Mouse (Mus musculus) frontal cortex, adult (tissue): ENCODE data around the gene Apba3.

Experiments
- ATAC-seq: cut with Nextera tagmentation; 2 replicates; pipeline ENCODE4 v1.9.2; 2017; ENCODE audit warnings: mild to moderate bottlenecking, moderate library complexity, mixed read lengths; ENCODE audit not compliant: low TSS enrichment

Apba3 gene

DNA sequence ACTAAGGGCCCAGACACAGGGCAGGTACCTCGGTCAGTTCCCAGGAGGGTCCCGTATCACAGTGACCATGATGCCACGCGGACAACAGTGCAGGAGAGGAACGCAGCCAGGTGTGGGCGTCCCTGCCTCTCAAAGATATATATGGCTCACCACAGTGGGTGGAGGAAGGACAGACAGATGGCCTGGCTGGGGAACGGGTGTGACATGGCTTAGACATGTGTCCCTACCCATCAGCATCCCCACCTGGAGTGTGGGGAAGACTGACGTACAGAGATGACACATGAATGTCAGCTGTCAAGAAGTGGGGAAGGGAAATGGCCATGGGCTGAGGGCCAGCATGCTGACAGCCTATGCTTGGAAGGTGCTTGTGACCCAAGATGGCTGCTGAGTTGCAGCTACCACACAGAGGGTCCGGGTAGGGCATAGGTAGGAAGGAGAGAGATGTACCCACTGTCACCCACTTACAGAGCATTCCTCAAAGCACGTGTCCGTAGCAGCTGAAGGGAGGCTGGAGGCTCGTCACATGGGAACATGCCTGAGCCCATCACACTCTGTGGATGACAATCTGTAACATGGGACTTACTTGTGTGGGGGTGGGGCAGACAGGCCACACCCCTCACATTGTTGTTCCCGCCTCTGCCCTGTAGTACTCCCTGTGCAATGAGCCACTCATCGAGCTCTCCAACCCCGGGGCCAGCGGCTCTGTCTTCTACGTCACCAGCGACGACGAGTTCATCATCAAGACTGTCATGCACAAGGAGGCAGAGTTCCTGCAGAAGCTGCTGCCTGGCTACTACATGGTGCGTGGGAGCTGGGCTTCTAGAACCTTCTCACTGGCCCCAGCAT lies 40.3 kb downstream of the Apba3 start:
- peak; percentile 39 for ATAC-seq

GRCm38 (mm10) chr10:81309571-81309970 lies 42.8 kb downstream of the Apba3 start:
- no peak for ATAC-seq

- ATAC-seq = no peak
Observed at GRCm38 (mm10) chr10:81313581-81313980, 46.8 kb downstream of the Apba3 start.

DNA sequence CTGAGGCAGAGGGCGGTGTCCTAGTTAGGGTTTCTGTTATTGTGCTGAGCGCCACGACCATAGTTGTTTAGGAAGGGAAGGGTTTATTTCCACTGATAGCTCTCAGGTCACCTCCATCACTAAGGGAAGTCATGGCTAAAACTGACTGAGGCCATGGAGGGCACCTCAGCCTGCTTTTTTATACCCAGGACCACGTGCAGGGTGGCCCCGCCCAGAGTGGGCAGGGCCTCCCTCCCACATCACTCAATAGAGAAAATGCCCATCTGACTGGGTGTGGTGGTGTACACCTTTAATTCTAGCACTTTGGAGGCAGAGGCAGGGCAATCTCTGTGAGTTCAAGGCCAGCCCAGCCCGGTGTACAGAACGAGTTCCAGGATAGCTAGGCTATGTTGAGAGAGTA lies 47.4 kb downstream of the Apba3 start:
- ATAC-seq = no peak

- ATAC-seq = no peak
Observed at GRCm38 (mm10) chr10:81315587-81315986, 48.8 kb downstream of the Apba3 start.

DNA sequence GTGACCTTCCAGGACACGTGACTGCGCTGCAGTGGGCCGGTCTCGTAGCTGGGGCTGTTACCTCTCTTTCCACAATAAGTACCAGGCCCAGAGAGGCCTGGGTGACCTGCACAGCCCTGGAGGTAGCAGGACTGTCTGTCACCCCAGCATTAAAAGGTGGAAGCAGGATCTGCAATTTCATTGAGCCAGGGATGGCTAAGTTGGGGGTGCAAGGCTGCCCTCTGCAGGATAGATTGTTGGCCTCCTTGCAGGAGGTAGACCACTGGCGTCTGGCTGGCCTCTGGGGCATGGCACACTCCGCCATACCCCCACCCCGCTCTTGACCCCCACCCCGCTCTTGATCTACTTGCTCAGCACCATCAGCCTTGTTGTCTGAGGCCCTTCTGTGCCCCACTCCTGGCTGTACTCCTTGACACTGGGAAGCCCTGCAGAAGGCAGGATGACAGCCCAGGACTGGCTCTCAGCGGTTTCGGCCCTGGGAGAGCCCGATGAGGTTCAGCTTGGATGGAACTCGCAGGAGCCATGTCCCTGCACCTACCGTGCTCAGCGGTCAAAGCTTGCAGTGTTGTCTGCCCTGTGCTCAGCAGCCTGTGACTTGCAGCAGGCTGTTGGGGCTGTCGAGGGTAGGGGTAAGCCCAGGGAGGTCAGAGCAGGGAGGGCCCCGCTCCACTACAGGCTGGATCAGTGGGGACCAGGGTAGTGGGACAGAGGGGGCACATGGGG lies 49.7 kb downstream of the Apba3 start:
- ATAC-seq = no peak

DNA sequence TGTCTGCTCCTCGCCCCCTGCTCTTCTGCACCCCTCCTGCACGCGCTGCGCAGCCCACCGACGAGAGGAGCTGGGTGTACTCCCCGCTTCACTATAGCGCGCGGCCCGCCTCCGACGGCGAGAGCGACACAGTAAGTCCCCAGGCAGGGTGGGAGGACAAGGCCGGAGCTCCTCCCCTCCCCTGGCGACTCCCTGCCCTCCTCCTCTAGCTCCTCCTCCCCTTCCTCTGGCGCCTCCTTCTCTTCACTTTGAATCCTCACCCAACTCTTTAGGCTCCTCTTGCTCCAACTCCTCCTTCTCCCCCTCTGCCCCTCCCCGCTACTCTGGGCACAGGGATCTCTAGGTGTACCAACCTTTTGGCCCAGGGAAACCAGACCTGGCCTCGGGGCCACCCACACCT lies 50.5 kb downstream of the Apba3 start:
- ATAC-seq = no peak

DNA sequence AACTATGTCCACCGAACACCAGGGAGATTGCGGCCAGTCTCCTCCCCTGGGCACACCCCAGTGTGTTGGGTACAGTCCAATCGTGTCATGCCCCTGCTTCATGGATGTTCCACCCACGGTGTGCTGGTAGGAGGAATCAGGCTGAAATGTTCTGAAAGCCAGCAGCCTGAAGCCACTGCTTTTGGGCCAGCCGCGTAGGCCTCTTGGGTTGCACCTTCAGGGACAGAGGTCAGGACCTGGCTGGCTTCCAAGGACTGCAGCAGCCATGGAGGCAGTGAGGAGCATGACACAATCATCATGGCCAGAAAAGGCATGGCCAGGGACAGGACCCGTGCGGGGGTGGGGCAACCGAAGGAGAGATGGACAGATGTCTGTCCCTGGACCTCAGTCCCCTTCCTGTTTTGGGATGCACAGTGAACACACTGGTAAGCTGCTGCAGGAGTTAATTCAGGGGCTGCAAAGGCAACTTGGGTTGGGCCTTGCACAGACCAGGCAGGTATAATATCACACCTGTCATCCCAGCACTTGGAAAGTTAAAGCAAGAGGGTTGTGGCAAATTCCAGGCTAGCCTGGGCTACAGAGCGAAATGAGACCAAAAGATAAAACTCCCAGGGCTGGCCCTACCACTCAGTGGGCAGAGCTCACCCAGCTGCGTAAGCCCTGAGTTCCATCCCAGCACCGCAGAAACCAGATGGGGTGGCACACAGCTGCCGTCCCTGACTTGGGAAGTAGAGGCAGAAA lies 52.0 kb downstream of the Apba3 start:
- ATAC-seq = no peak

- ATAC-seq = no peak
Observed at GRCm38 (mm10) chr10:81319330-81319699, 52.6 kb downstream of the Apba3 start.

GRCm38 (mm10) chr10:81319741-81320549 lies 53.2 kb downstream of the Apba3 start:
- ATAC-seq = peak; percentile 24; the same call in 1 of the 2 replicates

GRCm38 (mm10) chr10:81320550-81321347 lies 54.0 kb downstream of the Apba3 start, which contains the start of gene Cactin:
Cactin (plus strand) TSS chr10:81321103.
- peak; percentile 78 for ATAC-seq

GRCm38 (mm10) chr10:81321436-81321835 lies 54.7 kb downstream of the Apba3 start:
- ATAC-seq = no peak

DNA sequence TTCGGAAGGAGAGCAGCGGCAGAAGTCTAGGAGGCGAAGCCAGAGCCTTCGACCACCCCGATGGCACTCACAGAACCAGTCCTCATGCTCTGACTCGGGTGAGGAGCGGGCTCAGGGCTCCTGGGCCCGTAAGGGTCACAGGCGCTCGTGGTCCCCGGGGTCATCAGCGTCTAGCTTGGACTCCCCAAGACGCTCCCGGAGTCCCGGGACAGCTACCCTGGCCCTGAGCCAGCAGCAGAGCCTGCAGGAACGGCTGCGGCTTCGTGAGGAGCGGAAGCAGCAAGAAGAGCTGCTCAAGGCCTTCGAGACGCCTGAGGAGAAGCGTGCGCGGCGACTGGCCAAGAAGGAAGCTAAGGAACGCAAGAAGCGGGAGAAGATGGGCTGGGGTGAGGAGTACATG lies 55.7 kb downstream of the Apba3 start:
- ATAC-seq = no peak
